Mouse (Mus musculus) cerebellum, adult 9-11 months (tissue): ENCODE results near the gene Dcaf15.

Experiments
- DNase-seq: peaks from one replicate; pipeline ENCODE4 v3.0.0; 2022

Dcaf15 gene

DNA sequence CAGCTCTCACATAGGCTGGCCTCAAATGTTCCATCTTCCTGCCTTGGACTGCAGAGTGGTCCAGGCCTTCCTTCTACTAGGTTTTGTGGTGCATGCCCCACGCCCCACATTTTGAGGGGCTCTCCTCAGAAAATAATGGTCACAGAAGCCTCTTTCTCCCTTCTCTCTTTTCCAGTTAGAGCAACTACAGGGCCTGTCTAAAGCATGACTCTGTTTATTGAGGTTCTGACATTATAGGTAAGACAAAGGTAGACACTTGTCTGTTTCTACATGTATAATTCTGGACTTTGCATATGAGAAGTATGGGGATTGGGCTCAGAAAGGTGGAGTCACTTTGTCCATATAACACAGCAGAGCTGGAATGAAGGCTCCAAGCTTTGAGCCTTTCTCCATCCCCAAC, 39.5 kb downstream of the Dcaf15 start, which contains the start of gene Gm10643:
Gene Gm10643, minus strand, starts transcription at position 101 of the 400 bp plus-strand sequence.
- DNase-seq, result no peak

DNA sequence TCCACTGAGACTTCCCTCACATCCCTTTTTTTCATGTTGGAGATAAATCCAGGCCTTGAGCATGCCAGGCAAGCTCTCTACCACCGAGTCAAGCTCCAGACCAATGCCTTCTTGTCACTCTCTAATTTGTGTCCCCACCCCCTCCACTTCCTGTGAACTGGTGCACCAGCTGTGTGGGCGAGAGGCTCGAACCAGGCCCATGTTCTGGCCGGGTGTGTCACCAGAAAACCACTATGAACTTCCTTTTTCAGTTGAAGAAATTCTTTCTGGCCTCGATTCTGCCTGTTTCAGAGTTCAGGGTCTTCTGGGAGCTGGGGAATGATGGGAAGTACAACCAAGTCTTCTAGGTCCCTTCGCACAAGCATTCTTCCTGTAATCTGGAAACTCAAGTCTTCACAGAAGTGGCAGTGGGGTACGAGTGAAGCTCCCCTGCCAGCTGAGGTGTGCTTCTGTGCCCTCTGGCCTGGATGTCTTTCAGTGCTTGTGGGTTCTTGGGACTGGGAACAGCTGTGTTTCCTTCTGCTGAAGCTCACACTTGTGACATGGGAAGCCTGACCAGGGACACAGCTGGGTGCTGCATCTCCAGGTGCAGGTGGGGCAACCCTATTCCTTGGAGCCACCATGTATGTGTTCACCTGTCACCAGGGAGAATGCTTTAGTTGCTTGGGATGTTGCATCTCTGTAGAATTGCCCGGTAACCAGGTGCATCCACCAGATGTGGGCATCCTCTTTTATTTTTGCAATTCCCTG, 40.5 kb downstream of the Dcaf15 start:
- DNase-seq, result no peak

DNA sequence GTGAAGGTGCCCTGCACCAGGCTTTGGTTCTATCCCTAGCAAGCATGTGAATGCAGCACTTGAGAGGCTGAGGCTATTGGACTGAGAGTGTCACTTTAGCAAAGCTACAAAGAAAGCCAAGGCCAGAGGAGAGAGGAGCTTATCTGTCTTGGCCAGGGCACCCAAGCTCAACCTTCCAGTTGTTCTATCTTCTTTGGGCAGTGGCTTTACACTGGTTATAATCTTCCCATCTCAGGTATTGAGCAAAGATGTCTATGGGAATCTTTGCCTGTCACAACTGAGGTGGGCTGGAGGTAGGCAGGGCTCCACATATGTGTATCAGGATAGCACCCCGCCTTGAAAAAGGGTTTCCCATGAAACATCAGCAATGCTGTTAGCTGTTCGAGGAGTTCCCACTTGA, 44.3 kb downstream of the Dcaf15 start:
- no peak for DNase-seq

DNA sequence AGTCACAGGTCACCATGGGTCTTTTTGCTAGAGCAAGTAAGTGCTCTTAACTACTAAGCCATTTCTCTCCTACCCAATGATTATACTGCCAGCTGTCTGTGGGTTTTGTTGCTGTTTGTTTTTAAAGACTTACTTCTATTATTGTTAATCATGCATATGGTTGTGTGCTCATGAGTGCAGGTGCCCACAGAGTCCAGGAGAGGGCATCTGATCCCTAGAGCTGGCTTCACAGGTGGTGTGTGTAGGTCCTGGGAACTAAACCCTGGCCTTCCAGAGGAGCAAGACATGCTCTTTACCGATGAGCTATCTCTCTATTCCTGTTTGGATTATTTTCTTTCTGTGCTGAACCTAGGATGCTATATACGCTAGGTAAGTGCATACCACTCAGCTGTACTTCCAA, 45.3 kb downstream of the Dcaf15 start:
- no peak for DNase-seq

DNA sequence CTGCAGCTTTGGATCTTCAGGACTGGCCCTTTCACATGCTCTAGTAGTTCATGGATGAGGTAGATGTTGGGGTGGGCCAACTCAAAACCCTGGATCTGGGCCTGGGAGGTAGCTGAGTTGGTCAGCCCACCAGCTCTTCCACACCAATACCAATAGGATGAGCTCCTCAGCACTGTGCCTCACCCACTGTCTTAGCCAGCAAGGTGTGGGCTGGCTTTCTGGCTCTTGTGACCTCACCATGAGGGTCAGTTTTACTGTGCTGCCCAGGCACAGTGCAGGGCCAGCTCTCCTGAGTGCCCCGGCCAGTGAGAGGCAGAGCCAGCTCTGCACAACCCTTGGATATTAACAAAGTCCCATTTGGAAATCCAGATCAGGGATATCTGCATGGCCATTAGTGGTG, 46.7 kb downstream of the Dcaf15 start:
- DNase-seq, result no peak

DNA sequence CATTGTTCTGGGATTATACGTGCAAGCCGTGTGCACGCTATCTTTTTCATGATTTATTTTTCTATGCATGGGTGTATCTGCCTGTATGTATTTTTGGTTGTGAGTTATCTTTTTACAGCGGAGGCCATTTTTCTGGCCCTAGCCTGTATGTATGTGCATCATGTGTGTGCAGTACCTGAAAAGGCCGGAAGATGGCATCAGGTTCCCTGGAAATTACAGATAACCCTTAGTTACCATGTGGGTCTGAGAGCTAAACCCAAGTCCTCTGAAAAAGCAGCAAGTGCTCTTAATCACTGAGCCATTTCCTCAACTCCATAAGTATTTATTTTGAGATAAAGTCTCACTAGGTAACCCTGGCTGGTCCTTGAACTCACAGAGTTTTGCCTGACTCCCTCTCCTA, 51.3 kb downstream of the Dcaf15 start:
- no peak for DNase-seq

DNA sequence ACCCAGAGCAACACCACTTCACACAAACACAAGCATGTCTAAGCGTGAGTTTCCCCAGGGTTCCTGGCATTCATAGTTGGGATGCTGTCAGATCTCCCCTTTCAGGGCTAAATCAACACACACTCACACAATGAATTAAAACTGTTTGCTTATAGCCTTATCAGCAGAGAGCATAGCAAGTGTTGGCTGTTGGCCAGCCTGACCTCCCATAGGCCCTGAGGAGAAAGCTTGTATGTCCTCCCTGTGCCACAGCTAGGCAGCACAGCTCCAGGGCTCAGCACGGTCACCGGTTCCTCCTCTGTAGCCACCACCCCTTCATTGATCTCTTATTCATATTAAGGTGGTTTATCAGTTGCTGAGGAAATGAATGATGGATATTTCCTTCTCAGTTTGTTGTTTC, 51.8 kb downstream of the Dcaf15 start:
- no peak for DNase-seq

DNA sequence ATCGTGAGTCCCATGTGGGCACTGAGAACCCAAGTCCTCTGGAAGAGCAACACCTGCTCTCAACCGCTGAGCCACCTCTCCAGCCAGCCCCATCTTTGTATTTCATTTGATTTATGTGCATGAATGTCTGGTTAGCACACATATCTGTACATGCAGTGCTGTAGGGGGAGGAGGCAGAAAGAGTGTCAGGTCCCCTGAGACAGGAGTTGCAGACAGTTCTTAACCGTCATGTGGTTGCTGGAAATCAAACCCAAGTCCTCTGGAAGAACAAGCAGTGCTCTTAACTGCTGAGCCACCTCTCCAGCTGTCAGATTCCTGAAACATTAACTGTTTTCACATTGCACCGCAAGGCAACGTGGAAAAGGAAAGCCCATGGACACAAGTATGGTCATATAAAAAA, 56.4 kb downstream of the Dcaf15 start:
- DNase-seq, result no peak
